ENCODE assay signal across 1 mouse cellular context in the genomic region with DNA sequence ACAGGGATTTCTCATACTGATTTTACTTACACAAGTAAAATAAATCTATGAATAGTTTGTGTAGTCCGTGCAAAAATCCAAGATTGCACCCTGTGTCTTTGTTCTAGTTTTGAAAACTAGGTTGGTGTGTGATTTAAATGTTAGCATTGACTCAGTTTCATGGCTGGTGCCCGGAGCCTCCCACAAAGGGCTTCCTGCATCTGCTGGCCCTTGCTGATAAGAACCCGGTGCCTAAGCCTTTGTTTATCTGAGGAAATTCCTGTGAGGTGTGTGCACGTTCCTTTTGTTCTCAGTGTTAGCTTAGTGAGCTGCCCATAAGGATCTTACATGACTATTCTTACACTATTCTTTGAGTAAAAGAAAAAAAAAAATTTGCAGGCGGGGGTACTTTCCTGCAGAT.
TF ChIP-seq lines count a peak whose summit lies in the region.

No protein-coding gene starts in this region.

TF ChIP-seq in MEL, 35 proteins besides CTCF, POLR2A, EP300 and RAD21 (continued from another document):
- TF ChIP-seq MYC (IDR thresholded peaks at IDR 0.05; ENCODE audit: low read depth, low read length) (peak; percentile 46; the same call in 1 of the 2 replicates), ELF1 (IDR thresholded peaks at IDR 0.05; ENCODE audit: low read depth, low read length) (0 out of 2 replicates have a peak, but pooled peaks have one; percentile 40), KAT2A (conservative IDR thresholded peaks at IDR 0.05; ENCODE audit: low read depth, low read length) (no peak), USF2 (IDR thresholded peaks at IDR 0.05; ENCODE audit: borderline replicate concordance in 1 of 2, insufficient read depth in 1 of 2, low read depth in 1 of 2, low read length in 2 of 2) (no peak), MEF2A (IDR thresholded peaks at IDR 0.05; ENCODE audit: extremely low read depth, insufficient replicate concordance, low read depth, low read length, poor library complexity, severe bottlenecking) (no peak), ETS1 (IDR thresholded peaks at IDR 0.05; ENCODE audit: low read depth, low read length) (peak; percentile 75), MAFK (IDR thresholded peaks at IDR 0.05; ENCODE audit: borderline replicate concordance, low read depth, low read length) (no peak), USF1 (IDR thresholded peaks at IDR 0.05; ENCODE audit: low read depth, low read length) (no peak), NELFE (IDR thresholded peaks at IDR 0.05; ENCODE audit: low read depth, low read length) (no peak), POLR2AphosphoS2 (IDR thresholded peaks at IDR 0.05; ENCODE audit: low read length) (no peak), MAZ (IDR thresholded peaks at IDR 0.05; ENCODE audit: low read depth, low read length) (no peak), MAX (IDR thresholded peaks at IDR 0.05; ENCODE audit: low read length) (peak; percentile 53), MYB (IDR thresholded peaks at IDR 0.05; ENCODE audit: low read depth, low read length) (no peak), GATA1 (IDR thresholded peaks at IDR 0.05; ENCODE audit: low read depth, low read length) (peak; percentile 93), SMC3 (IDR thresholded peaks at IDR 0.05; ENCODE audit: low read depth, low read length) (no peak), TCF12 (IDR thresholded peaks at IDR 0.05; ENCODE audit: low read depth, low read length) (peak; percentile 90), ZC3H11A (IDR thresholded peaks at IDR 0.05; ENCODE audit: low read depth, low read length) (no peak), TBP (IDR thresholded peaks at IDR 0.05; ENCODE audit: low read depth, low read length) (no peak), MXI1 (IDR thresholded peaks at IDR 0.05; ENCODE audit: low read depth, low read length) (peak; percentile 80), GABPA (IDR thresholded peaks at IDR 0.05; ENCODE audit: low read depth, low read length) (no peak), ZKSCAN1 (IDR thresholded peaks at IDR 0.05; ENCODE audit: low read depth, low read length) (no peak)
